Mouse (Mus musculus) 416B (cell line): ENCODE results near the gene Gm8947.

Source experiments
- DNase-seq: peaks from one replicate; pipeline ENCODE4 v3.0.0; 2011; ENCODE audit warnings: low read depth

The Gm8947 gene

DNA sequence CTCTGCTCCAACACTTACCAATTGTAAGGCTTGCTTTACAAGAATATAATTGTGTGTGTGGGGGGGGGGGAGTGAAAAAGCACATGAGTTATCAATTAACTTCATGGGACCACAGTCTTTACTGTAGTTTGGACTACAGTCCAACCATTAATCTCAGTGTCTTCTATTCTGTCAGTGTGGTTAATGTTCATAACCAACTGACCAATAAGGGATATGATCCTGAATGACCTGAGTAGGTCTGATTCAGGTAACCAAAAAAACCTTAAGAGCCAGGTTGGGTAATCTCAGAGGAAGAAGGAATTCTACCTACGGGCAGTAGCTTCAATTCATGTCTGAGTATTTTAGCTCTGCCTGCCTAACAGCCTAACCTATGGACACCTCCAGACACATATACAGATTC is 32.4 kb downstream of the Gm8947 start:
- DNase-seq = no peak

GRCm38 (mm10) chr1:151227506-151227905 is 35.3 kb downstream of the Gm8947 start:
- DNase-seq = no peak

DNA sequence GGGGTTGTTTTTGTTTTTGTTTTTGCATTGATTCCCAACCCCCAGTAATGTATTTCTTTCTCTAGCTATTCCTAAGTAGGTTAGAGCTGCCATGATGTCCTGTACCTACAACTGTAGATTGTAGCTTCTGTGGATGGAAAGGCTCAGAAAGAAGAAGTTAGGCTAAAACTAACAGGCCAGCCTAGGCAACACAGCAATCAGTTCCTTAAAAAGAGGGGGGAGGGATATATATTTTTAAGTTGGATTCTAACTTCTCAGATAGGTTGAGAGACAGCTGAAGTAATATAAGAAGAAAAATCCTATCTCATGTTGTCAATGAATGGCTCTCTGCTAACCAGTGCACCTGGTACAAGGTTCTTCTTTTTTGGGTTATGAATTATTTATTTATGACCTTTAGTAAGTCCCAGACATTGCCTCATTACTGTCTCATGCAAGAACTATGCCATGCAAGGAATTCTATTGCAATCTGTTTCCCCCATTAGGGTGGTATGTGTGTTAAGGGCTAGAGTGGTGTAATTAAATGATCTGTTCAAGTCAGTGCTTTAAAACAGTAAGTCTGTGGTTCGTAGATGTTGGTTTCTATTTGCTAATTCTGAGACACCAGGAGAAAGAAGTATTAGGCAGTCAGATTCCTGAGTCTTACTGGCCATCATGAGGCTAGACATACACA is 36.3 kb downstream of the Gm8947 start:
- peak; percentile 23 for DNase-seq

- DNase-seq = no peak
Measured at GRCm38 (mm10) chr1:151232346-151232745, 40.2 kb downstream of the Gm8947 start.

DNA sequence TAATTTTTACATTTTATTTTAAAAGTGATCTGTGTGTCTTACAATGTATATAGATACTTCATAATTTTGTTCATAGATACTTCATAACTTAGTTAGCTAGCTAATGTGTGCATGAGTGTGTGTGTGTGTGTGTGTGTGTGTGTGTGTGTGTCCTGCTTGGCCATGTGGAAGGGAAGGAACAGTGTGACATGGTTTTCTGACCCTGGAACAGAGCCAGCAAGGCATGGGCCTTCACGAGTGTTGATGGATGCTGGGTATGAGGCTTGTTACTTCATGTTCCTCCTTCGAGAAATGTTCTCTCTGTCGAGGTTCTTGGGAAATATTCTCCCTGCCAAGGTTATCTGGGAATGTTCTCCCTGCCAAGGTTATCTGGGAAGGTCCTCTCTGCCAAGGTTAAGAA is 41.6 kb downstream of the Gm8947 start:
- DNase-seq = no peak

DNA sequence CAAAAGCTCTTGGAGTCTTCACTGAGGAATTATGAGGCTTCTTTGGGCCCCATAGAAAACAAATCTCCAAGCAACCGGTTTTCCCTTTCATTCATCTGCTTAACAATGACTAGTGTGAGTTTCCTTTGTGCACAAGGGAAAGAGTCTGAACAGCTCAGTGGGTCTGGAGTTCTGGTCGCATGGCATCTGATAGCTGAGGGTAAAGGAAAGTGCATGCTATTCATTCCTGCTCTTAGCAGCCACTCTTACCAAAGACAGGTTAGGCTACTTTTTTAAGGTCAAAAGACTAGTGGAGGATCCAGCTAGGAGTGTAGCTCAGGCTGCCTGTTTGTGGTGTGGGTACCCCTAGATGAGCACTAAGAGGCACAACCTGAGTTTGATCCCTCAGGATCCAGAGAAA is 43.4 kb downstream of the Gm8947 start:
- DNase-seq = no peak

- peak; percentile 73 for DNase-seq
Measured at GRCm38 (mm10) chr1:151236141-151236930, 44.2 kb downstream of the Gm8947 start.

DNA sequence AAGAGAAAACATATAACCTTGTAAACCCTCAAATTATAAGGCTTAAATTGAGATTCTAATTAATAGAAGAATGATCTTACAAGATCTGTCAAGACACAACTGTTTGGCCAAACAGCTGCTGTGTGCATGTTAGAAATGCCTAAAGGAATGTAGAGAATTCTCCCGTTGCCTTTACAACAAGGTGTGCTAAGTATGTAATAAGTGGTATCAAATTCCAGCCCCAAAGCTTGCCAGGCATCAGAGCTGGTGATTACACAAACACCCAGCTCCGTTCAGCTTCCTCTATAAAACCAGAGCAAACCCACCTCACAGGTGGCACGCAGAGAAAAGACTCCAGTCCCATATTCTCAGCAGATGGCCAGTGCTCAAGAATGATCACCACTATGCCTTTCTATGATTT is 45.6 kb downstream of the Gm8947 start:
- DNase-seq = no peak

- DNase-seq = no peak
Measured at GRCm38 (mm10) chr1:151243332-151243731, 51.2 kb downstream of the Gm8947 start.
